Mouse (Mus musculus) left cerebral cortex, postnatal 36 days (tissue): ENCODE measurements around the gene Rufy4. TPM values are rescaled to one million over a fixed set of nuclear protein-coding genes. Genes with fewer than 3 reads are reported as not detected.

Experiments used
- DNase-seq, 2 experiments: peaks; one replicate each; pipeline ENCODE4 v3.0.0; 2021 to 2022; ENCODE audit warnings: low spot score in 2 of 2, mixed read lengths in 1 of 2
- intact Hi-C: fragments of 180-260 bp; cut with DNase I; formaldehyde crosslinking; loops from one replicate; pipeline ENCODE4 v1.15.1; 2025
- total RNA-seq, 2 experiments: library from RNA; stranded (reverse); gene quantifications; 2 replicates each; pipeline ENCODE4 v1.2.3; 2021

Gene Rufy4
- total RNA-seq, 2 experiments from 2014 or later: not detected

- no peak for DNase-seq
- intact Hi-C loops: no loop called here
Measured at GRCm38 (mm10) chr1:74190471-74190870, 65.1 kb downstream of the Rufy4 start.

- intact Hi-C loops: no loop called here
- no peak for DNase-seq
Measured at GRCm38 (mm10) chr1:74192711-74193110, 67.4 kb downstream of the Rufy4 start.

- intact Hi-C loops: no loop called here
- DNase-seq: no peak
Measured at GRCm38 (mm10) chr1:74194445-74194844, 69.1 kb downstream of the Rufy4 start, which contains the start of gene Cxcr1. Gene Cxcr1 (minus strand): TSS chr1:74194631.

- DNase-seq: no peak
- intact Hi-C loops: loop anchor here (2.0 kb wide), 1 partner anchor 293 kb away; no protein-coding TSS in a partner anchor
Measured at GRCm38 (mm10) chr1:74195961-74196360, 70.6 kb downstream of the Rufy4 start.

- DNase-seq: no peak
- intact Hi-C loops: loop anchor here (2.0 kb wide), 1 partner anchor 294 kb away; no protein-coding TSS in a partner anchor
Measured at GRCm38 (mm10) chr1:74196621-74197419, 71.5 kb downstream of the Rufy4 start.

Other genes starting within 250 kb of the Rufy4 start
- gene Tns1, start 1.1 kb upstream of the Rufy4 start, total RNA-seq: 10 to 100 TPM; 36.1 to 50.9 TPM
- gene Cxcr2, start 28.4 kb downstream of the Rufy4 start, total RNA-seq: under 1 TPM in 1 of 2 experiments, not detected in 1; 0.10 TPM
- gene Cxcr1, start 69.1 kb downstream of the Rufy4 start, total RNA-seq: not detected
- gene Arpc2, start 110.5 kb downstream of the Rufy4 start, total RNA-seq: 100 to 1,000 TPM; 259 to 262 TPM
- not detected for gene Gpbar1, start 153.0 kb downstream of the Rufy4 start, total RNA-seq
- 100 to 1,000 TPM; 139 to 143 TPM for gene Aamp, start 159.2 kb downstream of the Rufy4 start, total RNA-seq
- 100 to 1,000 TPM; 151 to 166 TPM for gene Pnkd, start 159.4 kb downstream of the Rufy4 start, total RNA-seq
- gene Tmbim1, start 180.1 kb downstream of the Rufy4 start, total RNA-seq: 10 to 100 TPM; 21.5 to 26.4 TPM
- 1 to 10 TPM; 1.3 TPM for gene Catip, start 236.6 kb downstream of the Rufy4 start, total RNA-seq
- 1 to 10 TPM; 2.6 to 5.1 TPM for gene Slc11a1, start 249.7 kb downstream of the Rufy4 start, total RNA-seq